Mouse (Mus musculus) embryonic facial prominence, embryonic 11.5 days (tissue): ENCODE results near the gene Thada. TPM values are rescaled to one million over a fixed set of nuclear protein-coding genes. Genes with fewer than 3 reads are reported as not detected.
"Not testable (repeated sequence)": the region's sequence is repeated elsewhere in the genome, so short reads cannot be mapped to it uniquely, and the experiment has no call there.

Source experiments
- ATAC-seq: fragments of 200-750 bp; cut with Nextera tagmentation; replicated peaks from 2 replicates; pipeline ENCODE4 v1.8.0; 2017; ENCODE audit warnings: low read depth; ENCODE audit not compliant: insufficient number of reproducible peaks, low FRiP score, low TSS enrichment
- DNase-seq: peaks from one replicate; pipeline ENCODE4 v3.0.0-alpha.2; 2015; ENCODE audit warnings: low spot score
- H3K27ac ChIP-seq: fragments of 300-500 bp; sonication (generic); replicated peaks from 2 replicates; pipeline ENCODE4 v1.5.1; 2014; ENCODE audit warnings: mild to moderate bottlenecking, low read depth, low read length, control low read depth
- H3K27me3 ChIP-seq: fragments of 300-500 bp; sonication (generic); 2 replicates; pipeline ENCODE4 v1.6.1; 2014; ENCODE audit warnings: mild to moderate bottlenecking, low read length, moderate library complexity, mixed read lengths; ENCODE audit not compliant: control insufficient read depth, insufficient read depth
- H3K36me3 ChIP-seq: fragments of 300-500 bp; sonication (generic); replicated peaks from 2 replicates; pipeline ENCODE4 v1.6.1; 2014; ENCODE audit warnings: low read depth, mild to moderate bottlenecking, low read length, moderate library complexity, mixed read lengths; ENCODE audit not compliant: control insufficient read depth, insufficient read depth
- H3K4me1 ChIP-seq: fragments of 300-500 bp; sonication (generic); 2 replicates; pipeline ENCODE4 v1.6.1; 2014; ENCODE audit warnings: low read length, mixed read lengths; ENCODE audit not compliant: control insufficient read depth, insufficient read depth
- H3K4me2 ChIP-seq: fragments of 300-500 bp; sonication (generic); 2 replicates; pipeline ENCODE4 v1.6.1; 2014; ENCODE audit warnings: low read depth, mild to moderate bottlenecking, control low read depth, low read length, moderate library complexity
- H3K4me3 ChIP-seq: fragments of 300-500 bp; sonication (generic); 2 replicates; pipeline ENCODE4 v1.5.1; 2014; ENCODE audit warnings: low read depth, low read length, control low read depth
- H3K9ac ChIP-seq: fragments of 300-500 bp; sonication (generic); replicated peaks from 2 replicates; pipeline ENCODE4 v1.6.1; 2014; ENCODE audit warnings: mild to moderate bottlenecking, control low read depth, low read length
- H3K9me3 ChIP-seq: fragments of 300-500 bp; sonication (generic); replicated peaks from 2 replicates; pipeline ENCODE4 v1.6.1; 2016; ENCODE audit warnings: mild to moderate bottlenecking, low read length, inconsistent platforms, mixed read lengths; ENCODE audit not compliant: control insufficient read depth
- WGBS: fragments of 180-500 bp; shearing (Covaris S2); extraction: QIAGEN DNeasy Blood & Tissue Kit; methylation state at CpG from one replicate; pipeline ENCODE4 v1.1.7; 2014; 5-methylcytosine and 5-hydroxymethylcytosine counted together
- polyA plus RNA-seq: library from polyadenylated mRNA; unstranded; fragments of >200 nt; fragmentation: Nextera tagmentation; extraction: Ambion mirVana; gene quantifications from 2 replicates; pipeline ENCODE4 v1.2.1, GENCODE M21; 2014

Gene Thada
- polyA plus RNA-seq, 1 experiment from 2014 or later = 8.2 TPM

DNA sequence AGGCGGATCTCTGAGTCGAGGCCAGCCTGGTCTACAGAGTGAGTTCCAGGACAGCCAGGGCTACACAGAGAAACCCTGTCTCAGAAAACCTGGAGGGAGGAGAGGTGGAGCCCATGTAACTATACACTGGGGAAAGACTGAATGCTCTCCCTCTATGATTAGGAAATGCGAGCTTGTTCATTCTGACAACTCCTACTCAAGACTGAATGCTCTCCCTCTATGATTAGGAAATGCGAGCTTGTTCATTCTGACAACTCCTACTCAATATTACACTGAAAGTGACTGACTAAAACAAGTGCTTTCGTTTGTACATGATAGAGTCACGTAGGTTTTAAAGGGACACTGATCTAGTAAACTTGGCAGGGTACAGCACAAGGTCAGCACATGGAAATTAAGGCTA is 174.8 kb downstream of the Thada start:
- WGBS = 92% methylated on average over 6 of the region's 6 CpGs
- not testable (repeated sequence) for DNase-seq

DNA sequence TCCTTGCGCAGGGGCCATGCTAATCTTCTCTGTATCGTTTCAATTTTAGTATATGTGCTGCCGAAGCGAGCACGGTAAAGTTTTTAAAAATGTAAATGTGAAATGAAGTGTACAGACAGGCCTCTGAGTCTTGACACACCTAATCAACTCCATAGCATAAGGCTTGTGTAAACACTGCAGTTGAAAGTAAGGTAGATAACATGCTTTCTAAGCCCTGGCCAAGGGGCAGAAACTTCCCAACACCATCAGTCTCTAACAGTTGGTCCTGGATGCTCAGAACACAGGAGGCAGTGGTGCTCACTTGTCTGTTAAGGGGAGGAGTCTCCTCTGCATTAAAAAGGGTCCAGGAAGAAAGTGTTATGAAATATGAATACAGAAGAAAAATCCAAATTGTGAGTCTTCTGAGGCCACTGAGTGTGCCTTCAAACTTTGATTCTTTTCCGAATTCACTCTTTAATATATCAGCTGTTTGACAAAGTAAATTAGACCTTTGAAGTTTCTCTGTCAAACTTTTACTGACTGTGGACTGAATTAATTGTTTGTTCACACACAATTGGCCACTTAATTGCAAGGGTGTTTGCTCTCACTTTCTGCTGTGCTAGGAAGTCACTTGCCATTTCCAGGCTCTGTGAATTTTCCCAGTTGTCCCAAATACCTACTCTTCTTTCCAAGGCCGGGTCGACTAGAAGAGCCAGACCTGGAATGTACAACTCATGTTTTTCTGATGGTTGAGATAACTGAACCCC is 178.2 kb downstream of the Thada start:
- no peaks in the 10 kb centered on the region for H3K4me1 ChIP-seq
- 91% methylated on average over 8 of the region's 8 CpGs for WGBS
- no peak overlapping the region for H3K4me3 ChIP-seq

More for the DNA sequence above, 174.8 kb downstream of the Thada start:
- H3K4me1 ChIP-seq, H3K27me3 ChIP-seq, H3K4me2 ChIP-seq, H3K9ac ChIP-seq, ATAC-seq, H3K27ac ChIP-seq, H3K9me3 ChIP-seq, H3K4me3 ChIP-seq, H3K36me3 ChIP-seq: not testable (repeated sequence)

DNA sequence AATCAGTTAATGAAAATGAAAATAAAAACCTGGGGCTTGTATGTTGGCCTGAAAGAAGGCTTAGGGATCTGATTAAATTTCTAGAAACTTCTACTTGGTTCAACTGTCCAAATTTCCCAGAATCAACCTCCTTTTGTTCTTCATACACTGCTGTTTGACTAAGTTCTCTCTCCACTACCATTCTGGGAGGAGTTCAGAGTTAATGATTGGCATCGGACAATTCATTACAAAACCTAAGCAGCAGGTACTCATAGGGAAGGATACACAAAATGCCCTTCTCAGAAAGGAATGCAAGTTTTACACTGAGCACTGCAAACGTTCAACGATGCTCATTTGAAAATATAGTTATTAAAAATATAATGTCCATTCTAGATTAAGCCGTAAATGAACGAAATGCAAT is 179.5 kb downstream of the Thada start:
- Histone ChIP-seq H3K4me3 (no peak overlapping the region), H3K36me3 (no peaks in the 10 kb centered on the region), H3K4me1 (no peaks in the 10 kb centered on the region), H3K9ac (no peak overlapping the region), H3K27ac (no peak overlapping the region), H3K4me2 (no peak overlapping the region), H3K9me3 (no peaks in the 10 kb centered on the region), H3K27me3 (no peaks in the 10 kb centered on the region)
- ATAC-seq = no peak
- WGBS = 95% methylated on average over 5 of the region's 5 CpGs
- DNase-seq = no peak

More for the DNA sequence above, 178.2 kb downstream of the Thada start:
- ATAC-seq (no peak), DNase-seq (no peak)
- H3K36me3 ChIP-seq = no peaks in the 10 kb centered on the region
- H3K27me3 ChIP-seq = no peaks in the 10 kb centered on the region
- H3K27ac ChIP-seq = no peak overlapping the region
- H3K9ac ChIP-seq = no peak overlapping the region
- H3K9me3 ChIP-seq = no peaks in the 10 kb centered on the region
- H3K4me2 ChIP-seq = no peak overlapping the region

DNA sequence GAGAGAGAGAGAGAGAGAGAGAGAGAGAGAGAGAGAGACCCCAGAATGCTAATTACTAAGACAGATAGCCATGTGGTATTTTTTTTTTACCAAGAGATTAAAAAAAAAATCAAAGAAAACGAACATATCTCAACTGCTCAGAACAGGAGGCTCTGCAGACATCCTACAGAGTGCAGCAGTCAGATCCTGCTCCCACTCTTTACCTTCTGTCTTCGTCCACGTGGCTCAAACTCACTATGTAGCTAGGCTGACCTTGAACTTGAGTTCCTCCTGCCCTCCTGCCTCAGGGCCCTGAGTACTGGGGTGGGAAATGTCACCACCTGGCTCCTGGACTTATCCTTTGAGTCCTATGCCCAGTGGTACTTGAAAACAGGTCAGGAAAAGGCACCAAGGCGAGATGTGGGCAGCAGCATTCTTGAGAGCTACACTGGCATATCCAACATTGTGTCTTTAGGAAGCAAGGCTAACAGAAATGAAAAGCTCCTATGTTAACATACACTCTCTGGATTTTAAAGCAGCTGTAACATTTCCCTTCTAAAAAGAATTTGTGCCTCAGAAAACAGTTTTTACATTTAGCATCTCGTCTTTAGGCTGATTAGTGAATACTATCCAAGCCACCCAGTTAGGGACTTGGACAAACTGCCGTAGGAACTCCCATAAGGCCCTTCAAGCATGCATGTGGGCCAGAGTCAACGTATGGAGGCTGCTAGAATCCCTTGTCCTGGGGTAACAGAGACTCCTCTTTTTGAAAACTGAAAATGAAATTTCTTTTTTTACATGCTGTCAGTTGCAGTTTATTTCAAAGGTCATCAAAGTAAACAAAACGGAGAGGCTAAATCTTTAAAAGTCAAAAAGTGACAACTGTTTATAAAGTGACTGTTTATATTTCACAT is 183.4 kb downstream of the Thada start:
- Histone ChIP-seq H3K4me1 (no peaks in the 10 kb centered on the region), H3K9ac (no peak overlapping the region), H3K4me2 (no peak overlapping the region), H3K4me3 (no peak overlapping the region), H3K36me3 (no peaks in the 10 kb centered on the region), H3K27ac (no peak overlapping the region), H3K27me3 (no peaks in the 10 kb centered on the region), H3K9me3 (no peaks in the 10 kb centered on the region)
- DNase-seq (no peak), ATAC-seq (no peak)
- WGBS = 76% methylated on average over 8 of the region's 8 CpGs

DNA sequence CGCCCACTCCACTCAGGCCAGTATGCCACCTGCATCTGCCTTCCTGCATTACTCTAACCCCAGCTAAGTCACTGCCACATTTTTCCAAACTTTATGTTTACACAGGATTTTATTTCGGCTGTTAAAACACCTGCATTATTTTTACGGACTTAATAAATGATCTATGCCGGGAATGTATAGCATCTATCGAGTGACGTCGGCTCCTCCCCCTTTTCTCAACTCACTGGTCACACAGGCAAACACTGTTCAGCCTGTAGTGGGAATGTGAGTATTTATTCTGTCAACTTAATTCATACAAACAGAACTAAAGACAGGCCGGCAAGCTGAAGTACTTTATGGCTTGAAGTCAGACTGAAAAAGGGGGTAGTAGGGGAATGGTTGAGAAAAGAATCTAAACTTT is 187.0 kb downstream of the Thada start:
- Histone ChIP-seq H3K4me2 (no peak overlapping the region), H3K9ac (no peak overlapping the region), H3K27me3 (no peaks in the 10 kb centered on the region), H3K9me3 (no peaks in the 10 kb centered on the region), H3K36me3 (no peaks in the 10 kb centered on the region), H3K27ac (no peak overlapping the region), H3K4me3 (no peak overlapping the region), H3K4me1 (no peaks in the 10 kb centered on the region)
- no peak for DNase-seq
- 86% methylated on average over 8 of the region's 8 CpGs for WGBS
- no peak for ATAC-seq

DNA sequence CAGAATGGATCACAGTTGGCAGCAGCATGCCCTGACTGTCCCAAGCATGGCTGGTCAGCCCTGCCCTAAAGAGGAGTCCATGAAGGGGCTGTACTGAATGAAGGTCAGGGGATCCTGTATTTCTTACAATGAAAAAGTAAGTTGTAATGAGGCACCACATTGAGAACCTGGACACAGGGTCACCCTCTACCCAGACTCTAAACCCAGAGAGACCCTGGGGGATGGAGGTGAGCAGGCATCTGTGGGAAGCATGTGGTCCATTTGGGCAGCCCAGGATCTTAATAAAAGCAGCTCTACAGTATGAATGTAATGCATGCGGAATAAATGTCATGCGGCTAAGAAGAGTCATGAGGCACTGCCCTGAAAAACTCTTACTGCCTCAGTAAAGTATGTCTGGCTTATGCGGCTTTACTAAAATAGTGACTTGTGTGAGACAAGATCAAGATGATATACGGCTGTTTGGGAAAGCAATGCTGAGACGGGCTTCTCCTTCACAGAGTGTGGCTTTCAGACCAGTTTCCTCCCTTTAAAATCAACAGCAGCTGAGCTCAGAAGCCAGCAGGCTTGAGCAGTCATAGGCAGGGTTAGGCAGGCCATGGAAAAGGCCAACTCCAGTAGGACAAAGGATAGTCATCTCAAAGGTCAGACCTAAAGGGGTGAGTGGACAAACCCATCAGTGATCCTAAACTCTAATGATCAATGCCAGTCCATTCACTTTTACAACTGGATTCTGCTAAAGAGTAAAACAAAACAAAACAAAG is 187.6 kb downstream of the Thada start:
- no peak overlapping the region for H3K4me3 ChIP-seq
- H3K4me2 ChIP-seq = no peak overlapping the region
- no peak overlapping the region for H3K9ac ChIP-seq
- H3K36me3 ChIP-seq = no peaks in the 10 kb centered on the region
- no peak for DNase-seq
- no peaks in the 10 kb centered on the region for H3K27me3 ChIP-seq
- no peaks in the 10 kb centered on the region for H3K4me1 ChIP-seq
- WGBS = 92% methylated on average over 5 of the region's 5 CpGs
- no peaks in the 10 kb centered on the region for H3K9me3 ChIP-seq
- H3K27ac ChIP-seq = no peak overlapping the region
- ATAC-seq = no peak

DNA sequence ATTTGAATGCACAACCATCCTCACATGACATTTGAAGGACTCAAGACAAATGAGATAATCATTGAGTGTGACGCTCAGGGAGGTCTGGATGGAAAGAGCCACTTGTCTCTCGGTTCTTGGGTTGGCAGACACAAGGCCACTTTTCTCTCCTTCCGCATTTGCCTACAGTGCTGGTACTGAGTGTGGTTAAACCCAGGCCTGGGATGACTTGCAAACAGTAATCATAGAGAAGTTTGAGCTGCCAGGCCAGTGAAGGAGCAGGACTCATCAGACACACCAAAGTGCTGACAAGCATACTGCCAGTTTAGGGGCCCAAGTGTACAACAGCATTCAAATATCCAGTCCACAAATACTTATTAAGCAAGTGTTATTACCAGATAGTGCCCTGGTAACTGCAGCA is 191.0 kb downstream of the Thada start:
- H3K36me3 ChIP-seq = no peaks in the 10 kb centered on the region

More for the DNA sequence above, 191.0 kb downstream of the Thada start:
- H3K4me2 ChIP-seq = no peak overlapping the region
- DNase-seq (no peak), ATAC-seq (no peak)
- no peak overlapping the region for H3K4me3 ChIP-seq
- no peaks in the 10 kb centered on the region for H3K4me1 ChIP-seq
- no peaks in the 10 kb centered on the region for H3K27me3 ChIP-seq
- no peak overlapping the region for H3K27ac ChIP-seq
- 77% methylated on average over 3 of the region's 3 CpGs for WGBS
- H3K9ac ChIP-seq = no peak overlapping the region
- no peaks in the 10 kb centered on the region for H3K9me3 ChIP-seq
